Mouse (Mus musculus) lung, embryonic 14.5 days (tissue): ENCODE data around the gene AC109138.7. TPM values are rescaled to one million over a fixed set of nuclear protein-coding genes. Genes with fewer than 3 reads are reported as not detected.

Experiments
- ATAC-seq: fragments of 200-750 bp; cut with Nextera tagmentation; 2 replicates; pipeline ENCODE4 v1.8.0; 2017; ENCODE audit warnings: mild to moderate bottlenecking, moderate TSS enrichment, moderate library complexity; ENCODE audit not compliant: insufficient read depth
- DNase-seq: peaks from one replicate; pipeline ENCODE4 v3.0.0-alpha.2; 2015
- H3K27ac ChIP-seq: fragments of 300-500 bp; sonication (generic); 2 replicates; pipeline ENCODE4 v1.5.1; 2014; ENCODE audit warnings: low read depth, mild to moderate bottlenecking, moderate library complexity
- H3K27me3 ChIP-seq: fragments of 300-500 bp; sonication (generic); 2 replicates; pipeline ENCODE4 v1.6.1; 2014; ENCODE audit warnings: low read length, control low read depth; ENCODE audit not compliant: insufficient read depth
- H3K36me3 ChIP-seq: fragments of 300-500 bp; sonication (generic); 2 replicates; pipeline ENCODE4 v1.6.1; 2014; ENCODE audit warnings: control low read depth; ENCODE audit not compliant: insufficient read depth
- H3K4me1 ChIP-seq: fragments of 300-500 bp; sonication (generic); 2 replicates; pipeline ENCODE4 v1.6.1; 2014; ENCODE audit warnings: antibody characterized with exemption, control low read depth; ENCODE audit not compliant: insufficient read depth
- H3K4me2 ChIP-seq: fragments of 300-500 bp; sonication (generic); 2 replicates; pipeline ENCODE4 v1.6.1; 2014; ENCODE audit warnings: mild to moderate bottlenecking
- H3K4me3 ChIP-seq: fragments of 300-500 bp; sonication (generic); 2 replicates; pipeline ENCODE4 v1.5.1; 2014; ENCODE audit warnings: low read depth, low read length
- H3K9ac ChIP-seq: fragments of 300-500 bp; sonication (generic); 2 replicates; pipeline ENCODE4 v1.6.1; 2014
- H3K9me3 ChIP-seq: fragments of 300-500 bp; sonication (generic); 2 replicates; pipeline ENCODE4 v1.6.1; 2016; ENCODE audit warnings: low read depth, low read length, control low read depth
- CTCF ChIP-seq: IDR thresholded peaks from 2 replicates; pipeline ENCODE4 v1.5.1; 2016; ENCODE audit warnings: antibody characterized with exemption, low read depth
- WGBS: fragments of 180-500 bp; shearing (Covaris S2); extraction: QIAGEN DNeasy Blood & Tissue Kit; methylation state at CpG from one replicate; pipeline ENCODE4 v1.1.7; 2014; 5-methylcytosine and 5-hydroxymethylcytosine counted together
- polyA plus RNA-seq: library from polyadenylated mRNA; unstranded; fragments of >200 nt; fragmentation: Nextera tagmentation; extraction: Ambion mirVana; gene quantifications from 2 replicates; pipeline ENCODE4 v1.2.1, GENCODE M21; 2014

Gene AC109138.7
- polyA plus RNA-seq, 1 experiment from 2014 or later = not detected

GRCm38 (mm10) chr19:4218784-4219183 is 4.6 kb downstream of the AC109138.7 start:
- Histone ChIP-seq H3K4me3 (no peak overlapping the region), H3K27ac (no peak overlapping the region), H3K4me2 (no peak overlapping the region), H3K36me3 (no peaks in the 10 kb centered on the region), H3K27me3 (0 out of 2 replicates have a peak, but pooled peaks cover 3% of the 10 kb centered on the region), H3K9ac (no peak overlapping the region), H3K9me3 (no peaks in the 10 kb centered on the region), H3K4me1 (peaks cover 48% of the 10 kb centered on the region)
- 70% methylated on average over 1 of the region's 1 CpGs for WGBS
- ATAC-seq = no peak
- no peak for DNase-seq
- TF ChIP-seq CTCF = no peak

DNA sequence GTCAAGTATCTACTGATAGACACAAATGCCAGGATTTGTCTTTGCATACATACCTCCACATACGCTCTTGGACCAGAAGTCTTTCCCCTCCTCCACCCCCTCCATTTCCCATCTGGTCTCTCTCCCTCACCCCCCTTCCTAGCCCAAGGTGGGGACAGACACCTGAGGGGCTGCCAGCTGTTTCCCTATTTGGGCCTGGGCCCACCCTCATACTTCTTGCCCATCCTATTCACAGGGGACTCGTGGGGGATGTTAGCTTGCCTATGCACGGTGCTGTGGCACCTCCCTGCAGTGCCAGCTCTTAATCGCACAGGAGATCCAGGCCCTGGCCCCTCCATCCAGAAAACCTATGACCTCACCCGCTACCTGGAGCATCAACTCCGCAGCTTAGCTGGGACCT is 5.8 kb downstream of the AC109138.7 start:
- no peak overlapping the region for H3K4me3 ChIP-seq
- H3K27me3 ChIP-seq = no peaks in the 10 kb centered on the region
- DNase-seq = no peak
- WGBS = 80% methylated on average over 6 of the region's 6 CpGs
- TF ChIP-seq CTCF = no peak
- no peak overlapping the region for H3K4me2 ChIP-seq
- peaks cover 48% of the 10 kb centered on the region for H3K4me1 ChIP-seq
- no peak for ATAC-seq
- no peak overlapping the region for H3K9ac ChIP-seq
- no peaks in the 10 kb centered on the region for H3K9me3 ChIP-seq
- no peaks in the 10 kb centered on the region for H3K36me3 ChIP-seq
- H3K27ac ChIP-seq = no peak overlapping the region

DNA sequence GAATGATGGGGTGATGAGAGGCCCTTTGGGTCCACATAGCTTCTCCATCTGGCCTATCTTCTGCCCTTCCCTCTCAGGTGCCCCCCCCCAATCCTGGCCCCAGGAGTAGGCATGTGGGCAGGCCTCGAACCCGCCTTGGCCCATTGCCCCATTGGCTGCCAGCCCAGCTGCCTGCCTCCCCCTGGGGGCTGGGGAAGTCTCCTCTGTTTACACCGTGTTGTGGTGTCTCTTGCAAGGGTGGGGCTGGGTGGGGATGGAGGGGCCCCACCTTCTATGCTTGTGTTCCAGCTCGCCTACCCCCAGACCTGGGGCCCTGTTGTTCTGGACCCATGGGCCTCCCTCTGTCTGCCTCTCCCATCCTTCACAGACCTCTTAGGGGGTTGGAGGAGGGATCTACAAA is 6.3 kb downstream of the AC109138.7 start:
- 34% methylated on average over 4 of the region's 4 CpGs for WGBS
- peak overlapping the region; percentile 44; the same call in 1 of the 2 replicates for H3K27ac ChIP-seq
- TF ChIP-seq CTCF = no peak
- no peak overlapping the region for H3K4me3 ChIP-seq
- H3K9ac ChIP-seq = 0 out of 2 replicates have a peak overlapping the region, but pooled peaks have one; percentile 31
- peaks cover 47% of the 10 kb centered on the region for H3K4me1 ChIP-seq
- peak overlapping the region; percentile 33 for H3K4me2 ChIP-seq
- H3K9me3 ChIP-seq = no peaks in the 10 kb centered on the region
- peak; percentile 15 for DNase-seq
- H3K27me3 ChIP-seq = no peaks in the 10 kb centered on the region
- H3K36me3 ChIP-seq = no peaks in the 10 kb centered on the region
- ATAC-seq = no peak

DNA sequence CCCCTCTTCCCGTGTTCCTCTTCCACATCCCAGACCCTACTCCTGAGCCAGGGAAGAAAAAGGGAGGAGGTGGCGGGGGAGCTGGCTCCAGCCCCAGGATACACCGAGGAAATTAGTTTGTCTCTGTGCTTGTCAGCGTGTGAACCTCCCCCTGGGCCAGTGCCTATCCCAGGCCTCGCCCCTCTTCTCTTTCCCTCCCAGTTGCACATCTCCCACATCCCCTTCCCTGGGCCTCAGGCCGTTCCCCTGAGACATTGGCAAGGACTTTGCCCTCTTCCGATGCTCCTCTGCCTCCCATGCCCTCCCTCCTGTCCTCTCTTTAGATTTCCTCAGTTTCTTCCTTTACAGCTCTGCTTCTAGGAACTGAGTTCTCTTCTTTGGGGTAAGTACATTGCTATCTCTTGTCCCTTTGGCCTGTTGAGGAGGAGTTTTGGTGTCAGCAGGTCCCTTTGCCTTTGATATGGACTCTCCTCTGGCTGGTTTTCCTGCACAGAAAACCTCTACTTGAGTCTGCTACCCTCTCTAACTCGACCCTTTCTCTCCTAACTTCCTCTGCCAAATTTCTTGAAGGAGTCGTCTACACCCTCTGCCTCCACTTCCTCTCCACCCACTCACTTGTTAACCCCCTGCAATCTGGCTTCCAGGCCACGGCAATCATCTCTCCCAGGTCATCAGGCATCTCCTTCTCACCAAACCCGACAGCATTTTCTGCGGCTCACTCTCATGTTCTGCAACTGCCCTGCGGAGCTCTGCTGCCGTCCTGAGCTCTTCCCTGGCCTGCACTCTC is 7.0 kb downstream of the AC109138.7 start:
- Histone ChIP-seq H3K9me3 (no peaks in the 10 kb centered on the region), H3K27ac (peak overlapping the region; percentile 44; the same call in 1 of the 2 replicates), H3K36me3 (no peaks in the 10 kb centered on the region), H3K4me1 (peaks cover 40% of the 10 kb centered on the region), H3K4me2 (peak overlapping the region; percentile 33), H3K27me3 (no peaks in the 10 kb centered on the region), H3K4me3 (no peak overlapping the region), H3K9ac (peak overlapping the region; percentile 0; the same call in 1 of the 2 replicates)
- WGBS = 24% methylated on average over 14 of the region's 14 CpGs
- DNase-seq = peak; percentile 64
- TF ChIP-seq CTCF = no peak
- peak; percentile 63 for ATAC-seq

- ATAC-seq = no peak
- no peak overlapping the region for H3K4me3 ChIP-seq
- DNase-seq = peak; percentile 64
- 59% methylated on average over 11 of the region's 11 CpGs for WGBS
- 0 out of 2 replicates have a peak overlapping the region, but pooled peaks have one; percentile 2 for H3K4me2 ChIP-seq
- H3K4me1 ChIP-seq = peaks cover 32% of the 10 kb centered on the region
- no peaks in the 10 kb centered on the region for H3K36me3 ChIP-seq
- no peak overlapping the region; the same call in 1 of the 2 replicates for H3K27ac ChIP-seq
- no peak for TF ChIP-seq CTCF
- no peak overlapping the region; the same call in 1 of the 2 replicates for H3K9ac ChIP-seq
- H3K9me3 ChIP-seq = no peaks in the 10 kb centered on the region
- no peaks in the 10 kb centered on the region for H3K27me3 ChIP-seq
These were observed 8.0 kb downstream of the AC109138.7 start for GRCm38 (mm10) chr19:4222165-4222564.

DNA sequence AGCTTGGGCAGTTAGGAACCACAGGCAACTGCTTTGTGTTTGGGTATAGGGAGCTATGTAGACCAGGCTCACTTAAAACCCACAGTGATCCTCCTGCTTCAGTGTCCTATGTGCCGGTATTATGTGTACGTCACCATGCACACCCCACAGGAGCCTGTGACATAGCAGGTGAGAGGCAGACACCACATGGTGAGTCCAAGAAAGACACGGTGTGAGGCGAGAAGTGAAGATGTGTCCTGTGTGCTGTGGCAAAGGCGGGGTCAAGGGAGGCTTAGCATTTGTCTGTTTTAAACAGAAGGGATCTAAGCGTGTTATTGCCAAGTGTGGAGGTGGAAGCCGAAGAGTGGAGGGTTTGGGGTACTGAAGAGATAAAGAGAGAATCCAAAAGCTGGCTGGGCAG is 12.6 kb downstream of the AC109138.7 start:
- no peaks in the 10 kb centered on the region; the same call in 1 of the 2 replicates for H3K27me3 ChIP-seq
- ATAC-seq = no peak

DNA sequence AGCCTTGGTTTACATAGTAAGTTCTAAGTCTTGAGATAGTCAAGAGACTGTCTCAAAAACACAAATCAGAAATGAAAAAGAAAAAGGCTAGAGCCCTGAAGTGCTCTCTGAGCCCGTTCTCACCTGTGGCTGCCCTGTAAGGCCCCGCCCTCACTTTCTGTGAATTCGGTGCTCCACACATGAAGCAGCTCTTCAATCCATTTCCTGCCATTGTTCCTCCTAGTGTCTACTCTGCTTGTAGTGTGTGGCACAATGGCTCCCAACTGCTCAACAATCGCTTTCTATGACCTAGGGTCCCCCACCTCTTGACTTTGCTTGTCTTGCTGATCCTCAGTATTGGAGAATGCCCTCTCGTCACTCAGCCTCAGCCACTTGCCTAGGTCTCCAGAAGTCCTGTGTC is 13.3 kb downstream of the AC109138.7 start:
- Histone ChIP-seq H3K4me2 (no peak overlapping the region), H3K9me3 (no peaks in the 10 kb centered on the region), H3K27me3 (no peaks in the 10 kb centered on the region; the same call in 1 of the 2 replicates), H3K4me3 (no peak overlapping the region), H3K4me1 (peaks cover 4% of the 10 kb centered on the region; the same call in 1 of the 2 replicates), H3K27ac (no peak overlapping the region), H3K36me3 (no peaks in the 10 kb centered on the region), H3K9ac (no peak overlapping the region)
- 49% methylated on average over 5 of the region's 5 CpGs for WGBS
- DNase-seq (no peak), ATAC-seq (no peak)
- TF ChIP-seq CTCF = no peak

More for the DNA sequence above, 12.6 kb downstream of the AC109138.7 start:
- Histone ChIP-seq H3K9me3 (no peaks in the 10 kb centered on the region), H3K9ac (no peak overlapping the region), H3K4me2 (no peak overlapping the region), H3K27ac (no peak overlapping the region), H3K4me1 (peaks cover 9% of the 10 kb centered on the region; the same call in 1 of the 2 replicates), H3K36me3 (no peaks in the 10 kb centered on the region), H3K4me3 (no peak overlapping the region)
- 82% methylated on average over 7 of the region's 7 CpGs for WGBS
- TF ChIP-seq CTCF = no peak
- DNase-seq = no peak
